Comparison of ENCODE assay signal across 8 mouse cellular contexts in genomic region chr8:121651874-121652361, GRCm38 (mm10). TPM values are rescaled to one million over a fixed set of nuclear protein-coding genes. Genes with fewer than 3 reads are reported as not detected.
A peak's percentile ranks its signal among the peaks of the same experiment; 100 is the strongest.
DNase-seq lines count a peak whose midpoint lies in the region; ATAC-seq and TF ChIP-seq lines count a peak whose summit lies in the region.

No protein-coding gene starts in this region.

- H3K27ac ChIP-seq in spleen, adult 2 months (ENCODE audit: insufficient read depth, low read length) = no peak overlapping the region
- H3K27ac ChIP-seq in intestine, postnatal 0 days (ENCODE audit: low read depth, low read length) = peak overlapping the region; percentile 72; the same call in 1 of the 2 replicates
- H3K27ac ChIP-seq in stomach, embryonic 16.5 days (ENCODE audit: low read length) = peak overlapping the region; percentile 42; the same call in 1 of the 2 replicates

- no peak for TF ChIP-seq CTCF in spleen, adult 2 months (IDR thresholded peaks at IDR 0.05; ENCODE audit: extremely low read depth, insufficient read depth, insufficient read length, insufficient replicate concordance)
- TF ChIP-seq CTCF in intestine, postnatal 0 days (IDR thresholded peaks at IDR 0.05; ENCODE audit: low read depth) = no peak

- H3K4me3 ChIP-seq in spleen, adult 2 months (ENCODE audit: extremely low read depth, insufficient read depth, insufficient read length) = peak overlapping the region; percentile 39; the same call in 1 of the 2 replicates
- peak overlapping the region; percentile 70 for H3K4me3 ChIP-seq in intestine, postnatal 0 days (ENCODE audit: low read depth, low read length)
- H3K4me3 ChIP-seq in stomach, embryonic 16.5 days (replicated peaks; ENCODE audit: low read length) = peak overlapping the region; percentile 74

- H3K9ac ChIP-seq in intestine, postnatal 0 days (ENCODE audit: low read depth, low read length) = peak overlapping the region; percentile 51
- peak overlapping the region; percentile 80 for H3K9ac ChIP-seq in stomach, embryonic 16.5 days (ENCODE audit: low read length)

- DNase-seq in spleen, adult 2 months (ENCODE audit: low read depth in 1 of 2, low spot score in 2 of 2) = no peak
- no peak for DNase-seq in spleen, postnatal 36 days (ENCODE audit: low spot score in 2 of 2)
- DNase-seq in cerebellum, adult 8-10 months = peak; percentile 70
- DNase-seq in frontal cortex, postnatal 10 days (ENCODE audit: low spot score in 2 of 2) = peak; percentile 51 to 64
- DNase-seq in lung, postnatal 10 days = peak; percentile 59
- no peak for DNase-seq in spleen, adult 12 weeks (ENCODE audit: low spot score)

- no peaks in the 10 kb centered on the region for H3K36me3 ChIP-seq in spleen, adult 2 months (ENCODE audit: control insufficient read depth, insufficient read depth, low read length)
- H3K36me3 ChIP-seq in intestine, postnatal 0 days (ENCODE audit: control insufficient read depth, insufficient read depth) = no peaks in the 10 kb centered on the region
- H3K36me3 ChIP-seq in stomach, embryonic 16.5 days (ENCODE audit: control insufficient read depth, insufficient read depth, low read length) = no peaks in the 10 kb centered on the region

- no peak for TF ChIP-seq POLR2A in spleen, adult 2 months (IDR thresholded peaks at IDR 0.05; ENCODE audit: low read depth, low read length)

- no peaks in the 10 kb centered on the region for H3K9me3 ChIP-seq in intestine, postnatal 0 days (ENCODE audit: control insufficient read depth)
- H3K9me3 ChIP-seq in stomach, embryonic 16.5 days (replicated peaks; ENCODE audit: control insufficient read depth, low read length) = no peaks in the 10 kb centered on the region

- 14% methylated on average over 56 of the region's 56 CpGs for WGBS in spleen, adult 2 months
- WGBS in intestine, postnatal 0 days = under 1% methylated on average over 56 of the region's 56 CpGs
- whole genome bisulfite sequencing in stomach, embryonic 16.5 days = under 1% methylated on average over 50 of the region's 56 CpGs

- H3K4me2 ChIP-seq in intestine, postnatal 0 days (replicated peaks; ENCODE audit: low read depth) = peak overlapping the region; percentile 94
- H3K4me2 ChIP-seq in stomach, embryonic 16.5 days (ENCODE audit: low read depth, low read length) = peak overlapping the region; percentile 97

- ATAC-seq in intestine, postnatal 0 days = no peak
- ATAC-seq in stomach, embryonic 16.5 days (ENCODE audit: insufficient read depth, low FRiP score) = no peak

- peaks cover 8% of the 10 kb centered on the region for H3K27me3 ChIP-seq in spleen, adult 2 months (ENCODE audit: control insufficient read depth, insufficient read depth, low read length)
- H3K27me3 ChIP-seq in intestine, postnatal 0 days (replicated peaks; ENCODE audit: control insufficient read depth, insufficient read depth, low read length) = no peaks in the 10 kb centered on the region
- no peaks in the 10 kb centered on the region for H3K27me3 ChIP-seq in stomach, embryonic 16.5 days (ENCODE audit: control insufficient read depth, insufficient read depth, low read length)

- H3K4me1 ChIP-seq in spleen, adult 2 months (ENCODE audit: control insufficient read depth, insufficient read depth, insufficient read length) = peaks cover 3% of the 10 kb centered on the region; the same call in 1 of the 2 replicates
- H3K4me1 ChIP-seq in intestine, postnatal 0 days (replicated peaks; ENCODE audit: control insufficient read depth, insufficient read depth, low read length) = peaks cover 32% of the 10 kb centered on the region
- H3K4me1 ChIP-seq in stomach, embryonic 16.5 days (ENCODE audit: control insufficient read depth, insufficient read depth, low read length) = peaks cover 47% of the 10 kb centered on the region

RNA-seq across cellular contexts. Expression of gene Zcchc14, which starts 0.8 kb away (rescaled TPM):
- 8.2 and 8.9 TPM in 2 replicates for polyA plus RNA-seq in spleen, adult 2 months (2012; rRNA removed)
- 6.9 and 8.3 TPM in 2 replicates for polyA plus RNA-seq in intestine, postnatal 0 days (2015; fragmentation: Nextera tagmentation; extraction: Ambion mirVana)
- polyA plus RNA-seq in stomach, embryonic 16.5 days (2015; fragmentation: Nextera tagmentation; extraction: Ambion mirVana) = 13.2 and 13.3 TPM in 2 replicates

Comparison
In these comparisons a context has a peak if more than half of its experiments do, and no peak if none do; other contexts are left out.
1. DNase-seq: peak in cerebellum, adult 8-10 months (single experiment), frontal cortex, postnatal 10 days (2 of 2) and lung, postnatal 10 days (single experiment); none in spleen, adult 2 months (0 of 2), spleen, postnatal 36 days (0 of 2) and spleen, adult 12 weeks (single experiment).
2. Peak in every context shown above with its lines, with median percentiles within 50 percentile points of each other: H3K4me3 ChIP-seq.